Mouse (Mus musculus) thymus, postnatal 0 days (tissue): ENCODE measurements at regions not wholly inside any gene's neighbourhood (a gene's known extent, or its start where the extent isn't known, plus 50 kb on each side); places are given as distances from the start of the nearest gene placed in this dataset.

ENCODE experiments used
- DNase-seq: peaks from one replicate; pipeline ENCODE4 v3.0.0-alpha.2; 2015; ENCODE audit warnings: low spot score

GRCm38 (mm10) chr1:92776353-92776752 is 55.1 kb upstream of the Gpc1 start:
- DNase-seq, result no peak

- DNase-seq, result no peak
These were observed 55.5 kb upstream of the Gpc1 start for GRCm38 (mm10) chr1:92775908-92776307.

GRCm38 (mm10) chr1:92774743-92775692 is 56.4 kb upstream of the Gpc1 start:
- peak; percentile 12 for DNase-seq

- no peak for DNase-seq
These were observed 57.4 kb upstream of the Gpc1 start for GRCm38 (mm10) chr1:92774006-92774405.

- no peak for DNase-seq
These were observed 58.7 kb upstream of the Gpc1 start for GRCm38 (mm10) chr1:92772784-92773113.

- no peak for DNase-seq
These were observed 59.2 kb upstream of the Gpc1 start for GRCm38 (mm10) chr1:92772101-92772783.

- DNase-seq, result no peak
These were observed 61.7 kb upstream of the Gpc1 start for GRCm38 (mm10) chr1:92769696-92770095.

- DNase-seq, result no peak
These were observed 62.3 kb upstream of the Gpc1 start for GRCm38 (mm10) chr1:92769156-92769555.

GRCm38 (mm10) chr1:92766496-92766895 is 64.9 kb upstream of the Gpc1 start:
- no peak for DNase-seq

- DNase-seq, result peak; percentile 19
These were observed 76.5 kb upstream of the Gpc1 start for GRCm38 (mm10) chr1:92754793-92755488.

GRCm38 (mm10) chr1:92751700-92752136 is 79.7 kb upstream of the Gpc1 start:
- DNase-seq, result no peak

- no peak for DNase-seq
These were observed 82.0 kb upstream of the Gpc1 start for GRCm38 (mm10) chr1:92749475-92749874.

GRCm38 (mm10) chr1:92745284-92745683 is 86.2 kb upstream of the Gpc1 start:
- no peak for DNase-seq

GRCm38 (mm10) chr1:92744528-92745241 is 86.8 kb upstream of the Gpc1 start:
- no peak for DNase-seq

GRCm38 (mm10) chr1:92742881-92743621 is 88.4 kb upstream of the Gpc1 start:
- DNase-seq, result no peak

- DNase-seq, result no peak
These were observed 89.1 kb upstream of the Gpc1 start for GRCm38 (mm10) chr1:92742300-92742699.

- no peak for DNase-seq
These were observed 90.4 kb upstream of the Gpc1 start for GRCm38 (mm10) chr1:92741047-92741446.

GRCm38 (mm10) chr1:92737600-92738197 is 89.1 kb upstream of the Otos start:
- no peak for DNase-seq

GRCm38 (mm10) chr1:92736411-92736810 is 87.8 kb upstream of the Otos start:
- no peak for DNase-seq

- no peak for DNase-seq
These were observed 85.1 kb upstream of the Otos start for GRCm38 (mm10) chr1:92733732-92734131.
